Mouse (Mus musculus) spleen, adult 2 months (tissue): ENCODE results near the gene Pcx.

Experiments used
- CTCF ChIP-seq: fragments of 200-500 bp; IDR thresholded peaks from 2 replicates; pipeline ENCODE4 v1.5.1; 2011; ENCODE audit warnings: mild to moderate bottlenecking, inconsistent platforms; ENCODE audit not compliant: insufficient read depth, insufficient read length, insufficient replicate concordance; ENCODE audit errors: extremely low read depth
- POLR2A ChIP-seq: fragments of 200-500 bp; IDR thresholded peaks from 2 replicates; pipeline ENCODE4 v1.6.1; 2011; ENCODE audit warnings: low read depth, low read length, inconsistent platforms

DNA sequence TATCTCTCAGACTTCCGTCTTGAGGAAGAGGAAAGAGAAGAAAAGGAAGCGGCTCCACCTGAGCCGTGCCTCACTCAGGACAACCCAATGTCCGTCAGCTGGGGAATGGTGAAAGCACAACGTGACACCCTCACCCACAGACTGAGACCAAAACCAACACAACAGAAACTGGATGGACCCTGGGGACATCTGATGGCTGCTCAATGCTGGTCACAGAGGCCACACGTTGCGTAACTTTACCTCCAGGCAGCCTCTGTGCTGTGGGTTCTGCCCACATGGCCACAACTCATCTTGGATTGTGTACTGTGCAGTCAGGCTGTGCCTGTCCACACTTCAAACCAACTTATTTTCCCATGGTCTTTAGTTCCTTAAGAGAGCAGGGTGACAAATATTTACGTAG, 48.3 kb upstream of the Pcx start:
- TF ChIP-seq POLR2A (no peak), CTCF (no peak)
